Mouse (Mus musculus): ENCODE data around the gene Rock2.

Rock2 gene

DNA sequence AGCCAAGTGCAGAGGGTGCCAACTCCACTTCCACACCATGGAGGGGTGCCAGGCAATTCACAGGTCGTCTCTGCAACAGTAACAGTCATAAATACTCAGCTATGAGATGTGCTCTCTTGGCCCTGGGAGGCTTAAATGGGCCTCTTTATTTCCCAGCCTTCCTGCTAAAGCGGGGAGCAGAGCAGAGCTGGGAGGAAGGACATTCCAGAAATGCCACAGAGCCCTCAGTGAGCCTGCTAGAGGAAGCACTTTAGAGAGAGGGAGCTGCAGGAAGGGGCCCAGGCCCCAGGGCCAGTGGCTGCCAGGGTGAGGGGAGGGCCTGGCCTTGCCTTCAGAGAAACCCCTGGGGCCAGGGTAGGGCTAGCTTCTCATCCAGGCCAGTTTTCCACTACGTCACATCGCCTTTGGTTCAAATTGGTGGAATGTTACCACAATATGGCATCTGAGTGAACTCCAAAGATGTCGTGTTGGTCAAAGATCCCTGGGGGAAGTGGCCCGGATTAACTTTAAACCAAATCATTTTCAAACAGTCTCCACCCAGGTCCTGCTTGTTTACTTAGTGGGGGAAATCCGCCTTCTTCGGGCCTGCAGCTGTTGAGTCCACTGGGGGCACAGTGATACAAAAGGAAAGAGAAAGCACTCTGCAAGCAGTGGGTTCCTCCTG lies 24.2 kb upstream of the Rock2 start:
- peak; percentile 52 to 88 for DNase-seq (ENCODE audit: inconsistent age in 2 of 2, low spot score in 1 of 2)

DNA sequence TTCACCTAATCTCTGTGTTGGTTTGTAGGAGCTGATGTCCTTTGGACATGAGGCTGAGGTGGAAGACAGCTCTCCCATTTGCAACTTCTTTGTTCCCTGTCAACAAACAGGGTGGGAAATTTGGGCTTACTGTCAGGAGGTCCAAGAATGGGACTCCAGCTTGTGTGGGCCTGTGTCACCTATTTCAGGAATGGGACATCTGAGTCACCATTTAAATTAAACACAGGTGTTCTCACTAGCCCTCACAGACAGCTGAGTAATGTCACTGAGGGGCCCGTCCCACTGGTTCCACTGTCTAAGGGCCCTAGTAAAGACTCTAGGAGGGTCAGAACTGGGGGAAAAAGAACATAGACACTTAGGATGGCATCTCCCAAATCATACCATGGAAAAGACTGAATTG lies 22.7 kb upstream of the Rock2 start:
- DNase-seq (ENCODE audit: inconsistent age in 2 of 2, low spot score in 1 of 2), result no peak

- DNase-seq (ENCODE audit: inconsistent age in 2 of 2, low spot score in 1 of 2), result peak in 1 of 2 experiments; percentile 59
These were observed 21.7 kb upstream of the Rock2 start for GRCm38 (mm10) chr12:16872926-16873464.

DNA sequence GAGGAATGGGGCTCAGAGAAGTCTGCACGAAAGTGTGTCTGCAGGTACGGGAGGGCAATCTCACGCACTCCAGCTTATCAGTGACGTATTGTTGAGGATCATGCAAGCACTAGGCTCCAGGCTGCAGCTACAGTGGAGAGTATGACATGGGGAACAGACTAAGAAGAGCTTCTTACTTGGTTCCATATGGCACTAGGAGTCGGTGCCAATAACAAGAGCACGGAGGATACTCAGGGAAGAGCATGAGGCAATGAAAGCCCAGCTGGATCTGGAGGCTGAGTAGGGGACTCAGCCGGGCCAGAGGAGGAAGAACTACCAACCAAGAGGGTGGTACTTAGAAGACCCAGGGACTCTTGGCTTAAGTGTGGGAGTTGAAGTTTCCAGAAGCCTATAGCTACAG lies 21.1 kb upstream of the Rock2 start:
- DNase-seq (ENCODE audit: inconsistent age in 2 of 2, low spot score in 1 of 2), result peak in 1 of 2 experiments; percentile 43

DNA sequence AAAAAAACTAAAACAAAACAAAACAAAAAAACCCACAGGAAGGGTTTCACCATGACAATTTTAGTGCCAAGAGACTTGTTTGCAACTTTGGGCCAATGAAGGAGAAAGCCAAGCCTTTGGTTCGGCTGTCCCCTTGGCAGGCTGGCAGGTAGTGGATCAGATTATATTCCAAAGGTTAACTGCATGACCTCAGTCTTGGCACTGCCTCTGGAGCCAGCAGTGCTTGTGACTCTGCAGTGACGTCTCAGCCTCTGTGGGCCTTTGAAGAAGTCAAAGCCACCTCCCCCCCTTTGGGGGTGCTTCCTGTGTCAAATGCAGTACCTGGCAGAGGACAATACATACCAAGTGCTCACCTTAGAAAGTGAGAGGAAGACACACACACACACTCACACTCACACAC lies 20.6 kb upstream of the Rock2 start:
- DNase-seq (ENCODE audit: inconsistent age in 2 of 2, low spot score in 1 of 2), result peak; percentile 82 to 91

DNA sequence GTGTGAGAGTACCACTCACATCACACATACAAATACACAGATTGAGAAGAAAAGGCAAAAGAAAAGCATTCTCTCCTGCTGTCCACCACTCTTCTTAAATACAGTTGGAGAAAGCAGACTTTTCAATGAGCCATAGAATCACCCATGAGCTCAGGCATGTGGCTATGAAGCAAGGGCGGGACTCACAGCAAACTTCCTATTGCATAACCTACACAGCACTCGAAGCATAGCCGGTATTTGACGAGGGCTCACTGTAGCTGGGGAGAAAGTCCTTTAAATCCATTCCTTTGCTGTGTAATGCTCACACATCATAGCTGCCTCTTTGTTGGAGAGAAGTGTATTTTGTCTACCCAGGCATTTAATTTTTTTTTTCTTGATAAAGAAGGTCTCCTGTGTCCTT lies 19.4 kb upstream of the Rock2 start:
- DNase-seq (ENCODE audit: inconsistent age in 2 of 2, low spot score in 1 of 2), result peak in 1 of 2 experiments; percentile 61

GRCm38 (mm10) chr12:16875678-16876077 lies 19.0 kb upstream of the Rock2 start:
- DNase-seq (ENCODE audit: inconsistent age in 2 of 2, low spot score in 1 of 2), result peak in 1 of 2 experiments; percentile 39

- DNase-seq (ENCODE audit: inconsistent age in 2 of 2, low spot score in 1 of 2), result no peak
These were observed 18.0 kb upstream of the Rock2 start for GRCm38 (mm10) chr12:16876667-16877066.

DNA sequence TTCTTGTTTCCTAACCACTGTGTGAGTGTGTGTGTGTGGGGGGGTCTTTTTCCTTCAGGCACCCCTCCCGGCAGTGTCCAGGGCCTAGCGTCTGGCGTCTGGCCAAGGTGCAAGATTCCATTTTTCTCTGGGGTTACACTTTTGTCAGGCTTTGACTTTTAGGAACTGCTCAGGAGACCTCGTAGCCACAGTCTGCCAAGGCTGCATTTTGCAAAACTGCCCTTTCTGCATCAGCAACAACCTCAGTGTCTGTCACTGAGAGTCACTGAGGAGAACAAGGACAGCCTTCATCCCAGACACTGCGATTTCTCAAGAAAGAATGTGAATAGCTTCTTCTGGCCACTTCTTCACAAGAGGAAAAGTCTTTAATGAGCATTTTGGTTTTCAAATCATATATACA lies 17.6 kb upstream of the Rock2 start:
- peak; percentile 71 to 90 for DNase-seq (ENCODE audit: inconsistent age in 2 of 2, low spot score in 1 of 2)

GRCm38 (mm10) chr12:16877679-16878078 lies 17.0 kb upstream of the Rock2 start:
- peak in 1 of 2 experiments; percentile 79 for DNase-seq (ENCODE audit: inconsistent age in 2 of 2, low spot score in 1 of 2)

DNA sequence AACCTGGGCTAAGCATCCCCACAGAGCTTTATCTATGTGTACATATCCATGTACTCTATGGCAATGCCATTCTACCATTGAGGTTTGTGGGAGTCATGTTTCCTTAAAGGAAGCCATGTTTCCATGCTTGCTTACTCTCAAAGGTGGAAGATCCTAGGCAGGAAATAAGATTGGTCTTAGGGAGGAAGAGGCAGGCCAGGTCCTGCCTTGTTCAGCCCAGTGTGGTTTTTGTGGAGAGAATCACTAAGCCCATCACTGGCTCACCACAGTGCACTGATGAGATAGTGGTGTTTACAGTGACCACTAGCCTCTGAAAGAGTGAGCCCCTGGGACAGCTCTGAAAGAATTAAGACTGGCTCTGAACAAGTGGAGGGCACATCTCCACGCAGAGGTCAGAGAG lies 15.3 kb upstream of the Rock2 start:
- DNase-seq (ENCODE audit: inconsistent age in 2 of 2, low spot score in 1 of 2), result no peak

- no peak for DNase-seq (ENCODE audit: inconsistent age in 2 of 2, low spot score in 1 of 2)
These were observed 14.6 kb upstream of the Rock2 start for GRCm38 (mm10) chr12:16880077-16880476.

DNA sequence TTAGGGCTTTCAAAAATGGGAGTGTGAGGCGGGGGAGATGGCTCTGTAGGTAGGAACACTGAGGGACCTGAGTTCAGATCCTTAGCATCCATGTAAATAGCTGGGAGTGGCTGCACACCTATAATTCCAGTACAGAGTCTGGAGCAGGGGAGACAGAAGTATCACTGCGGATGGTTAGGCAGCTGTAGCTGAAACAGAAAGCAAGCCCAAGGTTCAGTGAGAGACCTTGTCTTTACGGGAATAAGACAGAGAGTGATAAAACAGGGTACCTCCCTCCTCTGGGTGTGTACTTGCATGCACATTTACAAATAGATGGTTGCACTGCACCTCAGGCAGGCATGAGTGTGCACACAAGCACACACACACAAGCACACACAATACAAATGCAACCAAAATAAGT lies 12.3 kb upstream of the Rock2 start:
- DNase-seq (ENCODE audit: inconsistent age in 2 of 2, low spot score in 1 of 2), result peak in 1 of 2 experiments; percentile 81

GRCm38 (mm10) chr12:16883111-16883510 lies 11.6 kb upstream of the Rock2 start:
- peak; percentile 67 to 83 for DNase-seq (ENCODE audit: inconsistent age in 2 of 2, low spot score in 1 of 2)

GRCm38 (mm10) chr12:16884534-16884933 lies 10.2 kb upstream of the Rock2 start:
- no peak for DNase-seq (ENCODE audit: inconsistent age in 2 of 2, low spot score in 1 of 2)

GRCm38 (mm10) chr12:16886354-16886753 lies 8.3 kb upstream of the Rock2 start:
- DNase-seq (ENCODE audit: inconsistent age in 2 of 2, low spot score in 1 of 2), result no peak

DNA sequence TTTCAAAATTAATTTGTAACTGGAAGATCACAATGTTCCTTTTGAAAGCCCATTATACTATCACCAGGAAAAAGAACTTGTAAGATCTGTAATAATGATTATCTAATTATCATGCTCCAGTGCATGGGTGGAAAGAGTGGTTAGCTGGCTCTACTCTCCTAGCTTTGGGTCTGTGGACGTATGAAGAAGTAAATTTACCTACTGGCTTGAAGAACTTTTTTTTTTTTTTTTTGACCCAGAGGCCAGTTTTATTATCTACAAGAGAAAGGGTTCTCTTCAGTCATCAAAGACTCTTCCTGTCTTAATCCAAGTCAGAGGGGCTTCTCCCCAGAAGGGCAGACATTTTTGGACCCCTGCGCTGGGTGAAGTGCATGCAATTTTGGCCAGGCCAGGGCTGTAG lies 1.7 kb upstream of the Rock2 start:
- DNase-seq (ENCODE audit: inconsistent age in 2 of 2, low spot score in 1 of 2), result no peak

GRCm38 (mm10) chr12:16893656-16894395 lies 869 bp upstream of the Rock2 start:
- no peak for DNase-seq (ENCODE audit: inconsistent age in 2 of 2, low spot score in 1 of 2)

GRCm38 (mm10) chr12:16895221-16895928 lies 680 bp downstream of the Rock2 start:
- DNase-seq (ENCODE audit: inconsistent age in 2 of 2, low spot score in 1 of 2), result peak; percentile 69 to 87

DNA sequence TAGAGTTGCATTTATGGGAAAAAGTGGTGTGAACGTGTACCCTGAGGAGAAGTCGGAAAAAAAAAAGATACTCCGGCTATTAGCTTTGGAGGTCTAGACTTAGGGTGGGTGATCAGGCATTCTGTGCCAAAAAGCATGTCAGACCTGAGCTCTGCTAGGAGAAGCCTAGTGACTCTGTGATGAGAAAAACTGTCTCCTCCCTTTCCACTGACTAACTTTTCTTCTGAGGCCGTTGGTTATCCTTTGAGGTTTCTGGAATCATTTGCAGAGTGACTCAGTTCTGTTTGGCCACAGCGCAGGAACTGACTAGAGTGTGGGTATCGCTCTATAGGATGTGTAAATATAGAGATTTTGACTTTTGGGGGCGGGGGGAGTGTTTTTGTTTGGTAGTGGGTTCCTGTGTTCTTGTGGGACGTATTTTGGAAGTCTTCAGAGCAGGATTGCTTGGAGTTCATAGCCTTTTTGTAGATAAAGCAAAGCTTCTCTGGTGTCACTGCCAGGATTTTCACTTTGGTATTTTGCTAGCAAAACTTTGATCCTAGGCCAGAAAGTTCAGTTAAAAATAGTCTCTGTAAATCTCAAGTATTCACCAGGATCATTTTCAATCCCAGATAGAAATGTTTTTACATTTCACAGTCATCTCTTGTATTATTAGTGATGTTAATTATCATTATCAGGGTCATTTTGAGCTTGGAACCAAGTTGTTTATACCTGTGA lies 1.5 kb downstream of the Rock2 start:
- peak; percentile 60 to 90 for DNase-seq (ENCODE audit: inconsistent age in 2 of 2, low spot score in 1 of 2)

- DNase-seq (ENCODE audit: inconsistent age in 2 of 2, low spot score in 1 of 2), result no peak
These were observed 2.5 kb downstream of the Rock2 start for GRCm38 (mm10) chr12:16897225-16897624.

All from adrenal gland, adult (tissue).